Mouse (Mus musculus) embryonic fibroblast, embryonic 13.5 days (primary cell): ENCODE measurements at regions not wholly inside any gene's neighbourhood (a gene's known extent, or its start where the extent isn't known, plus 50 kb on each side); places are given as distances from the start of the nearest gene placed in this dataset.

Source experiments
- CTCF ChIP-seq: IDR thresholded peaks from 2 replicates; pipeline ENCODE4 v1.5.1; 2011; ENCODE audit warnings: mild to moderate bottlenecking, control low read depth, low read length, moderate library complexity, borderline replicate concordance; ENCODE audit not compliant: insufficient read depth
- POLR2A ChIP-seq: IDR thresholded peaks from 2 replicates; pipeline ENCODE4 v1.6.1; 2011; ENCODE audit warnings: low read depth, mild to moderate bottlenecking, control low read depth, low read length, moderate library complexity

DNA sequence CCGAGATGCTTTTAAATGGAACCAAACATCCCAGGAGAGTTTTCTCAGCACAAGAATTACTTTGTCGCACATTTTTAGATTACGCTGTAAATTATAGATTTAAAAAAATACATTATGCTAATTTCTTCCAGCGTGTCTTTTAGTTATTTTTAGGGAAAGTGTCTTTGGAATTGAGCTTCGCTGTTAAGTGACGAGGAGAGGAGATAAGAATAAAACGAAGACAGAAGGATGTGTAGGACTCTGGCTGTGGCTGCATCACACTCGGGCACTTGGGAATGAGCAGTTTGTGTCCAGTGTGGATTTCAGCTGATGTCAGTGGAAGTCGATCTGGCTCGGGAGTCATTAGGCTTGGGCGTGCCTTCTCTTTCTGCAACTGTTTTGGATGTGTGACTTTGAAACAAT lies 77.3 kb upstream of the Zfp280d start:
- no peak for TF ChIP-seq CTCF
- TF ChIP-seq POLR2A, result no peak
